Mouse (Mus musculus) embryonic facial prominence, embryonic 10.5 days (tissue): ENCODE data around the gene Hmmr. TPM values are rescaled to one million over a fixed set of nuclear protein-coding genes. Genes with fewer than 3 reads are reported as not detected.
"Not testable (repeated sequence)": the region's sequence is repeated elsewhere in the genome, so short reads cannot be mapped to it uniquely, and the experiment has no call there.

Experiments
- DNase-seq: peaks from one replicate; pipeline ENCODE4 v3.0.0-alpha.2; 2017; ENCODE audit warnings: low spot score
- H3K27ac ChIP-seq: fragments of 300-500 bp; sonication (generic); replicated peaks from 2 replicates; pipeline ENCODE4 v1.5.1; 2016; ENCODE audit warnings: mild to moderate bottlenecking
- H3K27me3 ChIP-seq: fragments of 300-500 bp; sonication (generic); replicated peaks from 2 replicates; pipeline ENCODE4 v1.6.1; 2016; ENCODE audit warnings: low read depth, mild to moderate bottlenecking; ENCODE audit not compliant: poor library complexity, severe bottlenecking
- H3K36me3 ChIP-seq: fragments of 300-500 bp; sonication (generic); replicated peaks from 2 replicates; pipeline ENCODE4 v1.6.1; 2016; ENCODE audit warnings: mild to moderate bottlenecking, moderate library complexity
- H3K4me1 ChIP-seq: fragments of 300-500 bp; sonication (generic); 2 replicates; pipeline ENCODE4 v1.6.1; 2016
- H3K4me3 ChIP-seq: fragments of 300-500 bp; sonication (generic); 2 replicates; pipeline ENCODE4 v1.5.1; 2016; ENCODE audit warnings: mild to moderate bottlenecking, moderate library complexity
- H3K9me3 ChIP-seq: fragments of 300-500 bp; sonication (generic); 2 replicates; pipeline ENCODE4 v1.6.1; 2016; ENCODE audit warnings: mild to moderate bottlenecking
- WGBS: fragments of 180-500 bp; shearing (Covaris S2); methylation state at CpG from one replicate; pipeline ENCODE4 v1.1.7; 2016; 5-methylcytosine and 5-hydroxymethylcytosine counted together
- polyA plus RNA-seq: library from polyadenylated mRNA; unstranded; fragments of >200 nt; fragmentation: Nextera tagmentation; extraction: Ambion mirVana; gene quantifications from 2 replicates; pipeline ENCODE4 v1.2.1, GENCODE M21; 2016

Gene Hmmr
- polyA plus RNA-seq, 1 experiment from 2014 or later = 59.2 TPM

- DNase-seq = no peak
- peaks cover 32% of the 10 kb centered on the region for H3K36me3 ChIP-seq
- H3K4me3 ChIP-seq = no peak overlapping the region
- no peaks in the 10 kb centered on the region for H3K27me3 ChIP-seq
- WGBS = 84% methylated on average over 3 of the region's 3 CpGs
- H3K4me1 ChIP-seq = no peaks in the 10 kb centered on the region
- H3K27ac ChIP-seq = no peak overlapping the region
- no peaks in the 10 kb centered on the region for H3K9me3 ChIP-seq
These were observed 11.1 kb upstream of the Hmmr start for GRCm38 (mm10) chr11:40744348-40744747.

- no peak overlapping the region for H3K4me3 ChIP-seq
- no peaks in the 10 kb centered on the region for H3K27me3 ChIP-seq
- no peaks in the 10 kb centered on the region for H3K9me3 ChIP-seq
- DNase-seq = no peak
- 92% methylated on average over 12 of the region's 12 CpGs for WGBS
- H3K27ac ChIP-seq = no peak overlapping the region
- H3K4me1 ChIP-seq = no peaks in the 10 kb centered on the region
- H3K36me3 ChIP-seq = peaks cover 58% of the 10 kb centered on the region
These were observed 8.5 kb upstream of the Hmmr start for GRCm38 (mm10) chr11:40741605-40742262.

- Histone ChIP-seq H3K27me3 (no peaks in the 10 kb centered on the region), H3K4me1 (peaks cover 16% of the 10 kb centered on the region), H3K27ac (no peak overlapping the region), H3K4me3 (no peak overlapping the region), H3K36me3 (peaks cover 70% of the 10 kb centered on the region), H3K9me3 (no peaks in the 10 kb centered on the region)
- 86% methylated on average over 3 of the region's 3 CpGs for WGBS
- no peak for DNase-seq
These were observed 4.1 kb upstream of the Hmmr start for GRCm38 (mm10) chr11:40737369-40737768.

GRCm38 (mm10) chr11:40734251-40734752 is 1.1 kb upstream of the Hmmr start:
- H3K27ac ChIP-seq = peak overlapping the region; percentile 96
- H3K27me3 ChIP-seq = no peaks in the 10 kb centered on the region
- WGBS = 7% methylated on average over 11 of the region's 11 CpGs
- peaks cover 59% of the 10 kb centered on the region for H3K36me3 ChIP-seq
- H3K4me3 ChIP-seq = peak overlapping the region; percentile 93
- peak; percentile 12 for DNase-seq
- peaks cover 24% of the 10 kb centered on the region for H3K4me1 ChIP-seq
- H3K9me3 ChIP-seq = no peaks in the 10 kb centered on the region

- 2% methylated on average over 14 of the region's 14 CpGs for WGBS
- Histone ChIP-seq H3K4me1 (peaks cover 24% of the 10 kb centered on the region), H3K27me3 (no peaks in the 10 kb centered on the region), H3K27ac (peak overlapping the region; percentile 90), H3K36me3 (peaks cover 59% of the 10 kb centered on the region), H3K9me3 (no peaks in the 10 kb centered on the region), H3K4me3 (peak overlapping the region; percentile 93)
- DNase-seq = no peak
These were observed 254 bp downstream of the Hmmr start for GRCm38 (mm10) chr11:40732997-40733338.

GRCm38 (mm10) chr11:40718324-40718723 is 14.9 kb downstream of the Hmmr start:
- Histone ChIP-seq H3K27me3 (no peaks in the 10 kb centered on the region), H3K4me1 (no peaks in the 10 kb centered on the region), H3K9me3 (no peaks in the 10 kb centered on the region), H3K4me3 (no peak overlapping the region), H3K36me3 (peaks cover 100% of the 10 kb centered on the region), H3K27ac (no peak overlapping the region)
- DNase-seq = no peak

GRCm38 (mm10) chr11:40715524-40715923 is 17.7 kb downstream of the Hmmr start:
- no peak overlapping the region for H3K27ac ChIP-seq
- WGBS = 94% methylated on average over 5 of the region's 5 CpGs
- H3K36me3 ChIP-seq = peaks cover 100% of the 10 kb centered on the region

GRCm38 (mm10) chr11:40713858-40714257 is 19.4 kb downstream of the Hmmr start:
- no peak overlapping the region for H3K27ac ChIP-seq
- no peaks in the 10 kb centered on the region for H3K27me3 ChIP-seq
- H3K4me1 ChIP-seq = no peaks in the 10 kb centered on the region
- H3K36me3 ChIP-seq = peaks cover 100% of the 10 kb centered on the region
- no peaks in the 10 kb centered on the region for H3K9me3 ChIP-seq
- no peak overlapping the region for H3K4me3 ChIP-seq
- DNase-seq = no peak
- WGBS = 91% methylated on average over 8 of the region's 8 CpGs

More at GRCm38 (mm10) chr11:40715524-40715923, 17.7 kb downstream of the Hmmr start:
- Histone ChIP-seq H3K27me3 (no peaks in the 10 kb centered on the region), H3K9me3 (no peaks in the 10 kb centered on the region), H3K4me1 (no peaks in the 10 kb centered on the region), H3K4me3 (no peak overlapping the region)
- no peak for DNase-seq

- not testable (repeated sequence) for H3K4me1 ChIP-seq, H3K9me3 ChIP-seq, H3K4me3 ChIP-seq, H3K27ac ChIP-seq, H3K27me3 ChIP-seq, DNase-seq
- 91% methylated on average over 6 of the region's 6 CpGs for WGBS
- H3K36me3 ChIP-seq = peaks cover 99% of the 10 kb centered on the region
These were observed 23.3 kb downstream of the Hmmr start for GRCm38 (mm10) chr11:40709899-40710298.

GRCm38 (mm10) chr11:40695103-40695502 is 38.1 kb downstream of the Hmmr start, which contains the start of gene Mat2b:
TSS of gene Mat2b (minus strand) at chr11:40695203.
- Histone ChIP-seq H3K9me3 (peaks cover 9% of the 10 kb centered on the region; the same call in 1 of the 2 replicates), H3K27me3 (no peaks in the 10 kb centered on the region), H3K36me3 (peaks cover 12% of the 10 kb centered on the region), H3K4me3 (peak within 1 kb of the TSS; percentile 91), H3K4me1 (peaks cover 25% of the 10 kb centered on the region), H3K27ac (peak within 1 kb of the TSS; percentile 95)
- WGBS = 87% methylated on average over 9 of the region's 9 CpGs
- DNase-seq = no peak

- H3K27ac ChIP-seq = peak overlapping the region; percentile 95
- H3K9me3 ChIP-seq = peaks cover 3% of the 10 kb centered on the region; the same call in 1 of the 2 replicates
- peak; percentile 76 for DNase-seq
- under 1% methylated on average over 31 of the region's 31 CpGs for WGBS
- peaks cover 6% of the 10 kb centered on the region for H3K36me3 ChIP-seq
- H3K4me1 ChIP-seq = peaks cover 26% of the 10 kb centered on the region
- peak overlapping the region; percentile 91 for H3K4me3 ChIP-seq
- H3K27me3 ChIP-seq = no peaks in the 10 kb centered on the region
These were observed 38.7 kb downstream of the Hmmr start for GRCm38 (mm10) chr11:40694311-40695087.

- under 1% methylated on average over 16 of the region's 16 CpGs for WGBS
- peak; percentile 68 for DNase-seq
- Histone ChIP-seq H3K27ac (peak overlapping the region; percentile 95), H3K27me3 (no peaks in the 10 kb centered on the region), H3K9me3 (no peaks in the 10 kb centered on the region), H3K4me1 (peaks cover 26% of the 10 kb centered on the region), H3K4me3 (peak overlapping the region; percentile 91), H3K36me3 (0 out of 2 replicates have a peak, but pooled peaks cover 4% of the 10 kb centered on the region)
These were observed 39.8 kb downstream of the Hmmr start for GRCm38 (mm10) chr11:40693366-40693951.
